10 mouse cellular contexts compared by ENCODE assay signal in genomic region chr14:31946032-31946431, GRCm38 (mm10).
DNase-seq lines count a peak whose midpoint lies in the region; ATAC-seq and TF ChIP-seq lines count a peak whose summit lies in the region.
"Had no signal": no experiment of that assay in that cellular context is flagged by ENCODE, and none has a peak within 500 bp of the region (broad histone marks: within the 10 kb centered on the region; RNA-seq: fewer than 3 reads in every experiment).

No protein-coding gene starts in this region.

- H3K27me3 ChIP-seq in forebrain, embryonic 11.5 days (ENCODE audit: control insufficient read depth, insufficient read depth, low read length), result no peaks in the 10 kb centered on the region
- no peaks in the 10 kb centered on the region for H3K27me3 ChIP-seq in forebrain, postnatal 0 days (ENCODE audit: insufficient read depth, low read length)
- H3K27me3 ChIP-seq in lung, embryonic 16.5 days (ENCODE audit: control insufficient read depth, insufficient read depth, low read depth, low read length), result no peaks in the 10 kb centered on the region
- no peaks in the 10 kb centered on the region for H3K27me3 ChIP-seq in heart, embryonic 12.5 days (replicated peaks)
- no peaks in the 10 kb centered on the region for H3K27me3 ChIP-seq in stomach, postnatal 0 days (ENCODE audit: control insufficient read depth, insufficient read depth, low read length)
- H3K27me3 ChIP-seq in hindbrain, embryonic 11.5 days (ENCODE audit: control insufficient read depth, insufficient read depth, low read length), result no peaks in the 10 kb centered on the region
- H3K27me3 ChIP-seq: intestine, embryonic 15.5 days had no signal

- H3K4me1 ChIP-seq in forebrain, embryonic 11.5 days (replicated peaks; ENCODE audit: control insufficient read depth, insufficient read depth, low read length), result peaks cover 5% of the 10 kb centered on the region; the same call in 1 of the 2 replicates
- H3K4me1 ChIP-seq in forebrain, postnatal 0 days (ENCODE audit: insufficient read depth), result no peaks in the 10 kb centered on the region
- peaks cover 6% of the 10 kb centered on the region for H3K4me1 ChIP-seq in lung, embryonic 16.5 days (replicated peaks; ENCODE audit: control insufficient read depth, insufficient read depth, low read length)
- peaks cover 26% of the 10 kb centered on the region for H3K4me1 ChIP-seq in heart, embryonic 12.5 days (replicated peaks)
- no peaks in the 10 kb centered on the region for H3K4me1 ChIP-seq in stomach, postnatal 0 days (replicated peaks; ENCODE audit: control insufficient read depth, insufficient read depth)
- H3K4me1 ChIP-seq in hindbrain, embryonic 11.5 days (replicated peaks; ENCODE audit: control insufficient read depth, insufficient read depth, low read length), result no peaks in the 10 kb centered on the region
- H3K4me1 ChIP-seq: intestine, embryonic 15.5 days had no signal

- H3K9me3 ChIP-seq in forebrain, embryonic 11.5 days (ENCODE audit: control insufficient read depth, low read length), result no peaks in the 10 kb centered on the region
- no peaks in the 10 kb centered on the region for H3K9me3 ChIP-seq in forebrain, postnatal 0 days (ENCODE audit: low read length)
- H3K9me3 ChIP-seq in lung, embryonic 16.5 days (ENCODE audit: control insufficient read depth, low read length), result no peaks in the 10 kb centered on the region
- no peaks in the 10 kb centered on the region for H3K9me3 ChIP-seq in heart, embryonic 12.5 days (replicated peaks)
- no peaks in the 10 kb centered on the region for H3K9me3 ChIP-seq in stomach, postnatal 0 days (ENCODE audit: control insufficient read depth, low read length)
- no peaks in the 10 kb centered on the region for H3K9me3 ChIP-seq in hindbrain, embryonic 11.5 days (ENCODE audit: control insufficient read depth, low read length)
- H3K9me3 ChIP-seq: intestine, embryonic 15.5 days had no signal

- ATAC-seq in forebrain, embryonic 11.5 days (replicated peaks; ENCODE audit: low FRiP score), result peak; percentile 78
- ATAC-seq in forebrain, postnatal 0 days, result no peak
- peak; percentile 85 for ATAC-seq in lung, embryonic 16.5 days (ENCODE audit: low read depth)
- ATAC-seq in heart, embryonic 12.5 days (ENCODE audit: insufficient number of reproducible peaks, low FRiP score), result no peak
- ATAC-seq in stomach, postnatal 0 days (ENCODE audit: low FRiP score, low TSS enrichment), result 0 out of 2 replicates have a peak, but pooled peaks have one; percentile 43
- no peak for ATAC-seq in hindbrain, embryonic 11.5 days (ENCODE audit: low FRiP score)
- ATAC-seq: intestine, embryonic 15.5 days had no signal

- H3K36me3 ChIP-seq in forebrain, embryonic 11.5 days (ENCODE audit: control insufficient read depth, insufficient read depth, low read length), result no peaks in the 10 kb centered on the region
- H3K36me3 ChIP-seq in forebrain, postnatal 0 days (ENCODE audit: insufficient read depth), result no peaks in the 10 kb centered on the region
- no peaks in the 10 kb centered on the region for H3K36me3 ChIP-seq in lung, embryonic 16.5 days (ENCODE audit: control insufficient read depth, insufficient read depth, low read length)
- no peaks in the 10 kb centered on the region for H3K36me3 ChIP-seq in heart, embryonic 12.5 days
- H3K36me3 ChIP-seq in stomach, postnatal 0 days (ENCODE audit: control insufficient read depth, insufficient read depth, low read length), result no peaks in the 10 kb centered on the region
- no peaks in the 10 kb centered on the region for H3K36me3 ChIP-seq in hindbrain, embryonic 11.5 days (ENCODE audit: control insufficient read depth, insufficient read depth, low read length)
- H3K36me3 ChIP-seq: intestine, embryonic 15.5 days had no signal

- no peak for TF ChIP-seq CTCF in forebrain, postnatal 0 days (IDR thresholded peaks at IDR 0.05; ENCODE audit: low read depth)
- no peak for TF ChIP-seq CTCF in stomach, postnatal 0 days (IDR thresholded peaks at IDR 0.05; ENCODE audit: low read depth)

- peak overlapping the region; percentile 58; the same call in 1 of the 2 replicates for H3K27ac ChIP-seq in forebrain, embryonic 11.5 days (ENCODE audit: low read depth, low read length)
- H3K27ac ChIP-seq in forebrain, postnatal 0 days (ENCODE audit: low read depth, low read length), result no peak overlapping the region
- H3K27ac ChIP-seq in lung, embryonic 16.5 days (ENCODE audit: low read length), result peak overlapping the region; percentile 76
- H3K27ac ChIP-seq in heart, embryonic 12.5 days (ENCODE audit: poor library complexity, severe bottlenecking), result peak overlapping the region; percentile 16; the same call in 1 of the 2 replicates
- no peak overlapping the region for H3K27ac ChIP-seq in stomach, postnatal 0 days (replicated peaks)
- H3K27ac ChIP-seq in hindbrain, embryonic 11.5 days (ENCODE audit: low read depth, low read length), result no peak overlapping the region
- H3K27ac ChIP-seq: intestine, embryonic 15.5 days had no signal

- H3K4me2 ChIP-seq in forebrain, embryonic 11.5 days (ENCODE audit: low read depth, low read length, severe bottlenecking), result no peak overlapping the region
- no peak overlapping the region for H3K4me2 ChIP-seq in forebrain, postnatal 0 days (ENCODE audit: low read depth)
- H3K4me2 ChIP-seq in lung, embryonic 16.5 days (ENCODE audit: low read depth, low read length), result no peak overlapping the region
- no peak overlapping the region for H3K4me2 ChIP-seq in heart, embryonic 12.5 days
- no peak overlapping the region for H3K4me2 ChIP-seq in stomach, postnatal 0 days (replicated peaks; ENCODE audit: low read depth)
- no peak overlapping the region for H3K4me2 ChIP-seq in hindbrain, embryonic 11.5 days (replicated peaks; ENCODE audit: low read depth, low read length)
- H3K4me2 ChIP-seq: intestine, embryonic 15.5 days had no signal

- TF ChIP-seq EP300 in stomach, postnatal 0 days (optimal IDR thresholded peaks at IDR 0.05), result no peak

- 38% methylated on average over 1 of the region's 1 CpGs for WGBS in forebrain, embryonic 11.5 days
- 22% methylated on average over 1 of the region's 1 CpGs for WGBS in forebrain, postnatal 0 days
- 36% methylated on average over 1 of the region's 1 CpGs for WGBS in lung, embryonic 16.5 days
- WGBS in heart, embryonic 12.5 days, result 63% methylated on average over 1 of the region's 1 CpGs
- WGBS in stomach, postnatal 0 days, result 36% methylated on average over 1 of the region's 1 CpGs
- 78% methylated on average over 1 of the region's 1 CpGs for WGBS in hindbrain, embryonic 11.5 days

- no peak overlapping the region for H3K4me3 ChIP-seq in forebrain, embryonic 11.5 days (ENCODE audit: low read depth, low read length)
- H3K4me3 ChIP-seq in forebrain, postnatal 0 days (ENCODE audit: low read depth, low read length), result no peak overlapping the region
- H3K4me3 ChIP-seq in lung, embryonic 16.5 days (ENCODE audit: low read length), result no peak overlapping the region
- H3K4me3 ChIP-seq in heart, embryonic 12.5 days, result no peak overlapping the region
- no peak overlapping the region for H3K4me3 ChIP-seq in stomach, postnatal 0 days (ENCODE audit: low read depth, low read length)
- H3K4me3 ChIP-seq in hindbrain, embryonic 11.5 days (ENCODE audit: low read depth, low read length), result no peak overlapping the region
- H3K4me3 ChIP-seq: intestine, embryonic 15.5 days had no signal

- no peak for DNase-seq in forebrain, embryonic 11.5 days (ENCODE audit: low spot score)
- DNase-seq in forebrain, postnatal 0 days, result no peak
- no peak for DNase-seq in lung, postnatal 14 days
- DNase-seq in stomach, postnatal 0 days (ENCODE audit: low spot score), result no peak
- no peak for DNase-seq in hindbrain, embryonic 11.5 days (ENCODE audit: low spot score)
- no peak for DNase-seq in layer of hippocampus, postnatal 10 days (ENCODE audit: low spot score in 2 of 2)
- DNase-seq: right cerebral cortex, postnatal 25 days had no signal

- no peak overlapping the region for H3K9ac ChIP-seq in forebrain, embryonic 11.5 days (ENCODE audit: low read length)
- no peak overlapping the region for H3K9ac ChIP-seq in forebrain, postnatal 0 days
- H3K9ac ChIP-seq in lung, embryonic 16.5 days (ENCODE audit: low read length), result no peak overlapping the region
- H3K9ac ChIP-seq in heart, embryonic 12.5 days, result no peak overlapping the region
- no peak overlapping the region for H3K9ac ChIP-seq in stomach, postnatal 0 days (ENCODE audit: low read length)
- H3K9ac ChIP-seq in hindbrain, embryonic 11.5 days (ENCODE audit: low read depth, low read length), result no peak overlapping the region
- H3K9ac ChIP-seq: intestine, embryonic 15.5 days had no signal

Comparison
In these comparisons a context has a peak if more than half of its experiments do, and no peak if none do; other contexts are left out.
1. ATAC-seq: peak in forebrain, embryonic 11.5 days (single experiment), lung, embryonic 16.5 days (single experiment) and stomach, postnatal 0 days (single experiment); none in forebrain, postnatal 0 days (single experiment), heart, embryonic 12.5 days (single experiment) and hindbrain, embryonic 11.5 days (single experiment).
2. H3K27ac ChIP-seq: peak in forebrain, embryonic 11.5 days (single experiment), lung, embryonic 16.5 days (single experiment) and heart, embryonic 12.5 days (single experiment); none in forebrain, postnatal 0 days (single experiment), stomach, postnatal 0 days (single experiment) and hindbrain, embryonic 11.5 days (single experiment).